Mouse (Mus musculus) 3T3-L1 (cell line): ENCODE measurements at regions not wholly inside any gene's neighbourhood (a gene's known extent, or its start where the extent isn't known, plus 50 kb on each side); places are given as distances from the start of the nearest gene placed in this dataset.

ENCODE experiments used
- DNase-seq: peaks from one replicate; pipeline ENCODE4 v3.0.0-alpha.2; 2015; ENCODE audit warnings: low read depth, low spot score

- peak; percentile 49 for DNase-seq
Measured at GRCm38 (mm10) chr17:45240963-45241543, 192.5 kb downstream of the Cdc5l start.

- DNase-seq = peak; percentile 27
Measured at GRCm38 (mm10) chr17:45240545-45240944, 193.0 kb downstream of the Cdc5l start.

- DNase-seq = no peak
Measured at GRCm38 (mm10) chr17:45237246-45237645, 196.3 kb downstream of the Cdc5l start.

- DNase-seq = no peak
Measured at GRCm38 (mm10) chr17:45235401-45235800, 198.1 kb downstream of the Cdc5l start.

- no peak for DNase-seq
Measured at GRCm38 (mm10) chr17:45232874-45233273, 200.7 kb downstream of the Cdc5l start.

GRCm38 (mm10) chr17:45227190-45227589, 206.3 kb downstream of the Cdc5l start:
- peak; percentile 16 for DNase-seq

- DNase-seq = no peak
Measured at GRCm38 (mm10) chr17:45226486-45226885, 207.1 kb downstream of the Cdc5l start.

GRCm38 (mm10) chr17:45221625-45222024, 211.9 kb downstream of the Cdc5l start:
- DNase-seq = no peak

- no peak for DNase-seq
Measured at GRCm38 (mm10) chr17:45217126-45217525, 216.4 kb downstream of the Cdc5l start.

- no peak for DNase-seq
Measured at GRCm38 (mm10) chr17:45215067-45216049, 218.2 kb downstream of the Cdc5l start.

- DNase-seq = peak; percentile 20
Measured at GRCm38 (mm10) chr17:45210984-45211383, 222.6 kb downstream of the Cdc5l start.

- no peak for DNase-seq
Measured at GRCm38 (mm10) chr17:45209387-45209663, 224.2 kb downstream of the Cdc5l start.

GRCm38 (mm10) chr17:45208596-45209386, 224.7 kb downstream of the Cdc5l start:
- no peak for DNase-seq

- no peak for DNase-seq
Measured at GRCm38 (mm10) chr17:45195779-45196178, 237.8 kb downstream of the Cdc5l start.

- no peak for DNase-seq
Measured at GRCm38 (mm10) chr17:45194786-45195281, 238.7 kb downstream of the Cdc5l start.

GRCm38 (mm10) chr17:45193456-45194025, 240.0 kb downstream of the Cdc5l start:
- DNase-seq = no peak

- no peak for DNase-seq
Measured at GRCm38 (mm10) chr17:45187402-45187801, 246.1 kb downstream of the Cdc5l start.

- DNase-seq = no peak
Measured at GRCm38 (mm10) chr17:45176340-45176739, 257.2 kb downstream of the Cdc5l start.

GRCm38 (mm10) chr17:45169257-45169994, 264.1 kb downstream of the Cdc5l start:
- DNase-seq = no peak
